Mouse (Mus musculus) adrenal gland, postnatal 4 days (tissue): ENCODE measurements around the gene Zfp981. TPM values are rescaled to one million over a fixed set of nuclear protein-coding genes. Genes with fewer than 3 reads are reported as not detected.
"Not testable (repeated sequence)": the region's sequence is repeated elsewhere in the genome, so short reads cannot be mapped to it uniquely, and the experiment has no call there.

Experiments used
- DNase-seq, 2 experiments: peaks; one replicate each; pipeline ENCODE4 v3.0.0; 2021 to 2022; ENCODE audit warnings: low spot score in 2 of 2, mixed read lengths in 2 of 2
- total RNA-seq, 2 experiments: library from RNA; stranded (reverse); gene quantifications; 2 replicates each; pipeline ENCODE4 v1.2.3; 2021

The Zfp981 gene
- total RNA-seq, 2 experiments from 2014 or later, result 0.71 to 1.1 TPM

DNA sequence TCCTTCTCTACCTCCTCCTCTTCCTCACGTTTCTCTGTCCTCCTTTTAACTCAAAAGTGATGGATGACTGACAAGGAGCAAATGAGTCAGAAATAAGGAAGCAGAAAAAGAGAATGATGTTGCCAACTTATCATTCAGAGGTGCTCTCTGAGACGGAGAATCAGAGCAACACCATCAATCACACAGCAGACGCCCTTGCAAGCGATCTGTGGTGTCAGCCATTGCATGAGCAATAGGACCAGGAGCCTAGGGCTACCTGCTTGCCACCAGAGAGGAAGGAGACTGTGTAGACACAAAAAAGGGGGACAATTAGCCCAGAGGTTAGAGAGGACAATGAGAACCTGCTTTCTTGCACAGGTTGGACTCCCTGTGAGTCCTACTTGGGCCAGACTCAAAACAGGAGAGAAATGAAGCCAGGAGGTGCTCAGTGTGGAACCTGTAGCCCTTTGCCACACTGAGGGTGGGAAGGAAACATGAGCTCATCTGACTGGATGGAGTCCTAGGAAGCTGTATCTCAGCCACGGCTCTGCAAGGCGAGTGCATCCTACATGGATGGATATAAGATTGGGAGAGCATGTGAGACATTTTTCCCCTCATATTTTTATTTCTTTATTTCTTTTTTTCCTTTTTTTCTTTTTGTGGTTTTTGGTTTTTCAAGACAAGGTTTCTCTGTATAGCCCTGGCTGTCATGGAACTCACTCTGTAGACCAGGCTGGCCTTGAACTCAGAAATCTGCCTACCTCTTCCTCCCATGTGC lies 16.5 kb upstream of the Zfp981 start:
- DNase-seq, result not testable (repeated sequence)

DNA sequence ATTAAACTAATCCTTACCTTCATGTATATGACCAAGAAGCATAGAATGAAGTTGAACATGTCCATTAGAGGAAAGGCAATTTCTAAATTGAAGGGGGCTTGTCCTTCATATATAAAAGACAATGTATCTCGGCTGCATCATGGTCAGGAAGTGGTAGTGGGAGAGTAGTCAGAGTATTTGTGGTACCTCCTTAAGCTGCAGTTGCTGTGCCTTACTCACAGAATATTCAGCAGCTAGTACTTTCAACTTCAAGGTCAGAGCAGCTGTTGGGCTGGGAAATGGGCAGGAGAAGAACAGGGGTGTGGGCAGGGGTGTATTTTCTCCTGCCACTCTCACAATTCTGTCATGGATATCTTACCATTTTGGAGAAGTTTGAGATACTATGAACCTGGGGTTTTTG lies 15.1 kb upstream of the Zfp981 start:
- not testable (repeated sequence) for DNase-seq

DNA sequence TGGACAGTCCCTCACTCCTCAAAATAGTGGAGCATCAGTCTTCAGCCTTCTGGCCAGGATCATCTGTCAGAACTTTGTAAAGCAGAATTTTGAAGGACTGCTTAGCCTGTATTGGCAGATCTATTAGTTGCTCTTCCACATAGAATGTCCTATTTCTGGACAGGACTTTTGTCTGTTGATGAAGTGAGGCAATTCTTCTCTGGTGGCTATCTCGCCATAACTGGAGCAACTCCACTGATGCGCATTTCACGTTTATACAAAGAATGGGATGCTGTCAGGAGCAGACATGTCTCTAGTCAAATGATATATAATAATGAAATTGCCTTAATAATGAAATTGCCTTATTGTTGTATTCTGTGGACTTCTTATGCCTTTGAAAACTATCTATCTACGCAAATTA lies 12.6 kb upstream of the Zfp981 start:
- not testable (repeated sequence) for DNase-seq

DNA sequence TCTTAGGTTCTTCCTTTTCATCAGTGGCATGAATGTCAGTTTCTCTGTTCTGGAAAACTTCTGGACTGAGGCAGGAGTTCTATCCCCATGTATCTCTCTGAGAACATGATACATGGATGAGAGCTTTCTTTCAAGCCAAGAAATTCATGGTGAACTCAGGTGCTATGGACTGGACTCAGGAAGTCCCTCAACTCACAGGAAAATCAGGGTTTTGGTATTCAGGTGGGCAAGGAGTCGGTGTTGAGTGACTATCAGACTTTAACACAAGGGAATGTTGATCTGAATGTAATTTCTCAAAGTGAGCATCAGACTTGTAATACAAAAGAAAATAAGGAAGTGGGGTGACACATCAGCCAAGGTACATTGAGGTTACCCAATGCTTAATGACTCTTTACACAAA lies 9.8 kb upstream of the Zfp981 start:
- not testable (repeated sequence) for DNase-seq

GRCm38 (mm10) chr4:146492439-146492838 lies 9.4 kb upstream of the Zfp981 start:
- no peak for DNase-seq

GRCm38 (mm10) chr4:146492851-146493250 lies 9.0 kb upstream of the Zfp981 start:
- DNase-seq, result no peak

DNA sequence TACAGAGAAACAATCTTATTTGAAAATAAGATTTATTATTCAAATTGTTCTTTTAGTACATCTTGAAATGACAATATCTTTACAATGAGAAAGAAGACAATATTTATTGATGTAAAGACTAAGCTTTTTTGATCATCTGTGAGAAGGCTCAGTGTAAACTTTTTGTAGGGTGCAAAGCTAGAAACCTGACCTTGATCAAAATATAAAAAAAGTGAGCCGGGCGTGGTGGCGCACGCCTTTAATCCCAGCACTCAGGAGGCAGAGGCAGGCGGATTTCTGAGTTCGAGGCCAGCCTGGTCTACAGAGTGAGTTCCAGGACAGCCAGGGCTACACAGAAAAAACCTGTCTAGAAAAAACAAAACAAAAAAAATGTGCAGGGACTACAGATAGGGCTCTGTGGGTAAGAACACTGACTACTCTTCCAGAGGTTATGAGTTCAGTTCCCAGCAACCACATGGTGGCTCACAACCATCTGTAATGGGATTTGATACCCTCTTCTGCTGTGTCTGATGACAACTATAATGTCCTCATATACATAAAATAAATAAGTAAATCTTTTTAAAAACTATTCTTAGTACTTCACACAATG lies 8.4 kb upstream of the Zfp981 start:
- DNase-seq, result not testable (repeated sequence)

GRCm38 (mm10) chr4:146494980-146495379 lies 6.8 kb upstream of the Zfp981 start:
- DNase-seq, result no peak

DNA sequence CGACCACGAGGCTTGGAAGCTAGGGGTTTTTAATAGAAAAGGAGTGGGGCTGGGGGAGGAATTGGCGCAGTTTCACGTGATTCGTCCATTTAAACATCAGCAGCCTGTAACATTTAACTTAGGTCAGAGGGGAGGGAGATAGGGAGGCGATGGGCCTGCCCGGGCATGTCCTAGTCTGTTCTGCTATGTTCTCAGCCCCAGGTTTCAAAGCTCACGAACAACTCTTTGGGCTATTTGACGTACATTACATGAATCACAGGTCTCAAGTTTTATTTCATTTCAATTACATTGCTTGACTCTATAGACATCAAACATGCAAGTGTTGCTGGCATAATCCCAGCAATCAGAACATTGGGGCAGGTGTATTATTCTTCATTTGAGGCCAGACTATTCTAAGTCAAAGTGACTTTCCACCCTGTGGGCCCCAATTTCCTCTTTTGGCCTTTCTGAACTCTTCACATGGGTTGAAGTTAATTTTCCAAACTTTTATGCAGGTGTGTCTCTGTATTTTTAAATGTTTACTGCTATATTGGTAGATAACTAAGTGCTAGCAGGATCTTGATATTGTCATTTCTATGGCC lies 4.0 kb upstream of the Zfp981 start:
- not testable (repeated sequence) for DNase-seq

DNA sequence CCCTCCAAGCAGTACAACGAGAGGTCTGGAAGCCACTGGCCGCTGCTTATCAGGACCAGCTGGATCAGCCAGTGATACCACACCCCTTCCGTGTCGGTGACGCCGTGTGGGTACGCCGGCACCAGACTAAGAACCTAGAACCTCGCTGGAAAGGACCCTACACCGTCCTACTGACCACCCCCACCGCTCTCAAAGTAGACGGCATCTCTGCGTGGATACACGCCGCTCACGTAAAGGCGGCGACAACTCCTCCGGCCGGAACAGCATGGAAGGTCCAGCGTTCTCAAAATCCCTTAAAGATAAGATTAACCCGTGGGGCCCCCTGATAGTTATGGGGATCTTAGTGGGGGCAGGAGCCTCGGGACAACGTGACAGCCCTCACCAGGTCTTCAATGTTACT lies 7.2 kb downstream of the Zfp981 start:
- not testable (repeated sequence) for DNase-seq

DNA sequence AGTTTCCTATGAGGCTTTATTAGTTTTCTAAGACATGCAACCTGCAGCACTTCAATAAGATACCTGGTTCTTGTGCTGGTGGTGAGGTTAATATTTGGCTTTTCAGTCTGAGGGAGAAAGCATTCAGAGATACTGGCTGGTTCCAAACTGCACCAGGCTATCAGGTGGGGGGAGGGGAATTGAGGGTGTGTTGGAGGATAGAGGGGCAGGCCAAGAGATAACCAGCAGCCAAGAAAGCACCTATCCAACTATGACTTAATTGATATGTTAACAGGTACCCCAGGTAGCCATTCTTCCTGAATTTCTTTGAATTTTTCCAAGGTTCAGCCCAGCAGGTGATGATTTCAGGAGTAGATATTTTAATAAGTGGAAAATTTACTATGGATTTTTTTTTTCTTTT lies 10.0 kb downstream of the Zfp981 start:
- not testable (repeated sequence) for DNase-seq

- no peak for DNase-seq
Measured at GRCm38 (mm10) chr4:146516474-146516873, 14.6 kb downstream of the Zfp981 start.

DNA sequence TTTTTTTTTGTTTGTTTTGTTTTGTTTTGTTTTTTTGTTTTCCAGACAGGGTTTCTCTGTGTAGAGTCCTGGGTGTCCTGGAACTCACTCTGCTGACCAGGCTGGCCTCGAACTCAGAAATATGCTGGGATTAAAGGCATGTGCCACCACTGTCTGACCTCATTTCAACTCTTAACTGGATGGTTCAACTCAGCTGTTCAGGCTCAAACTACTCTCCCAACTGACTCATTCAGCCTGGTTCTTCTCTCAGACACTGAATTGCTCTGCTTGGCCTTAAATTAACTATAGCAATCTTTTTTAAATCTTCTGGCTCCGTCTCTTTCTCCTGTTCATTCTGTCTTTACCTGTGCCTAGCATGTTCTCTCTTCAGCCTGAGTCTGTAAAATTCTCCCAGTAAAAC lies 15.3 kb downstream of the Zfp981 start:
- not testable (repeated sequence) for DNase-seq

DNA sequence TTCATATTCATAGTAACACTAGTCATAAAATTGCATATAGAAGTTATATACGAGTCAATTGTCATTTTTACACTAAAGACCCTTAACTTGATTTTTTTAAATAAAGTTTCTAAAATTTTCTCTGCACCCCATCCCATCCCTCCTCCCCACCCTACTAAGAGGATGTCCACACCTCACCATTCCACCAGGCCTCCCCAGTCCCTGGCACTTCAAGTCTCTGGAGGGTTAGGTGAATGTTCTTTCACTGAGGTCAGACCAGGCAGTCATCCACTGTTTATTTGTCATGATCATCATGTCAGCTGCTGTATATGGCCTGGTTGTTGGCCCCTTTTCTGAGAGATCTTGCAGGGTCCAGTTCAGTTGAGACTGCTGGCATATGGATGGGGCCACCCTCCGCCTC lies 18.9 kb downstream of the Zfp981 start:
- DNase-seq, result no peak

GRCm38 (mm10) chr4:146534574-146534973 lies 32.7 kb downstream of the Zfp981 start:
- no peak for DNase-seq

GRCm38 (mm10) chr4:146535883-146536282 lies 34.1 kb downstream of the Zfp981 start:
- DNase-seq, result no peak

- peak in 1 of 2 experiments; percentile 1 for DNase-seq
Measured at GRCm38 (mm10) chr4:146579905-146580873, 78.4 kb downstream of the Zfp981 start.
